8 mouse cellular contexts compared by ENCODE assay signal in genomic region chr10:13965316-13965973, GRCm38 (mm10). TPM values are rescaled to one million over a fixed set of nuclear protein-coding genes. Genes with fewer than 3 reads are reported as not detected.
DNase-seq lines count a peak whose midpoint lies in the region; ATAC-seq and TF ChIP-seq lines count a peak whose summit lies in the region.

No protein-coding gene starts in this region.

- H3K4me1 ChIP-seq in intestine, postnatal 0 days (replicated peaks; ENCODE audit: control insufficient read depth, insufficient read depth, low read length) = no peaks in the 10 kb centered on the region

- H3K4me3 ChIP-seq in intestine, postnatal 0 days (ENCODE audit: low read depth, low read length) = peak overlapping the region; percentile 91

- no peaks in the 10 kb centered on the region for H3K9me3 ChIP-seq in intestine, postnatal 0 days (ENCODE audit: control insufficient read depth)

- no peaks in the 10 kb centered on the region for H3K36me3 ChIP-seq in intestine, postnatal 0 days (ENCODE audit: control insufficient read depth, insufficient read depth)

- H3K27ac ChIP-seq in intestine, postnatal 0 days (ENCODE audit: low read depth, low read length) = peak overlapping the region; percentile 88

- H3K27me3 ChIP-seq in intestine, postnatal 0 days (replicated peaks; ENCODE audit: control insufficient read depth, insufficient read depth, low read length) = no peaks in the 10 kb centered on the region

- TF ChIP-seq CTCF in intestine, postnatal 0 days (IDR thresholded peaks at IDR 0.05; ENCODE audit: low read depth) = no peak

- WGBS in intestine, postnatal 0 days = 0% methylated on average over 48 of the region's 54 CpGs

- intact Hi-C loops in left cerebral cortex, postnatal 36 days (cut with DNase I) = loop anchor here (2.0 to 10.0 kb wide), 9 partner anchors 52 to 419 kb away; partner anchors contain the start of genes Adat2, Aig1 and Pex3

- peak overlapping the region; percentile 91 for H3K9ac ChIP-seq in intestine, postnatal 0 days (ENCODE audit: low read depth, low read length)

- ATAC-seq in granulocyte monocyte progenitor cell, adult 5-6 weeks (replicated peaks; ENCODE audit: poor library complexity, severe bottlenecking) = peak; percentile 36
- peak; percentile 68 for ATAC-seq in intestine, postnatal 0 days

- DNase-seq in adrenal gland, adult (ENCODE audit: inconsistent age in 2 of 2, low spot score in 1 of 2) = peak; percentile 93 to 97
- peak; percentile 92 for DNase-seq in embryo, embryonic 11 days
- peak; percentile 90 for DNase-seq in left cerebral cortex, postnatal 36 days (ENCODE audit: low spot score in 2 of 2)
- DNase-seq in mesoderm, embryonic 11.5 days (ENCODE audit: low read depth, low spot score) = peak; percentile 88
- DNase-seq in right cerebral cortex, postnatal 14 days = peak; percentile 87
- peak; percentile 95 for DNase-seq in urinary bladder, postnatal 14 days (ENCODE audit: low spot score)

- H3K4me2 ChIP-seq in intestine, postnatal 0 days (replicated peaks; ENCODE audit: low read depth) = peak overlapping the region; percentile 89

RNA-seq across cellular contexts. Expression of gene Hivep2, which starts 0.4 kb away (rescaled TPM):
- total RNA-seq in granulocyte monocyte progenitor cell, adult 5-6 weeks (2014; fragmentation: Nextera tagmentation) = 1.4 and 5.4 TPM in 2 replicates
- total RNA-seq in granulocyte monocyte progenitor cell, adult 5-6 weeks (2017) = 0.62 and 0.69 TPM in 2 replicates
- polyA plus RNA-seq in intestine, postnatal 0 days (2015; fragmentation: Nextera tagmentation; extraction: Ambion mirVana) = 3.5 and 3.8 TPM in 2 replicates
- 100 to 1,000 TPM; 250 to 257 TPM for total RNA-seq in left cerebral cortex, postnatal 36 days (2021)

Comparison
In these comparisons a context has a peak if more than half of its experiments do, and no peak if none do; other contexts are left out.
1. Peak in every context shown above with its lines: DNase-seq, ATAC-seq, H3K4me3 ChIP-seq and H3K27ac ChIP-seq.
2. RNA of gene Hivep2, which starts 0.4 kb away (total RNA-seq): 250 to 257 TPM in left cerebral cortex, postnatal 36 days; 0.62 to 5.4 TPM in granulocyte monocyte progenitor cell, adult 5-6 weeks; every median in the first group is over 10 times any median in the second.